Mouse (Mus musculus) embryonic stem cell, embryonic (primary cell): ENCODE results near the gene Lias.

ENCODE experiments used
- CTCF ChIA-PET, 4 experiments: fragments of 300-600 bp in 2 of 4; fragments of 350-600 bp in 2 of 4; sonication (Branson Sonifier 250); formaldehyde crosslinking; loops; one replicate each; lab custom pipeline; 2022; ENCODE audit warnings: inconsistent platforms in 2 of 4; lab: Charles Lee
- POLR2A ChIA-PET, 4 experiments: fragments of 300-600 bp in 2 of 4; fragments of 350-600 bp in 2 of 4; sonication (Branson Sonifier 250); formaldehyde crosslinking; loops; one replicate each; lab custom pipeline; 2022; ENCODE audit warnings: antibody characterized with exemption in 4 of 4, inconsistent platforms in 1 of 4; lab: Charles Lee

The Lias gene

DNA sequence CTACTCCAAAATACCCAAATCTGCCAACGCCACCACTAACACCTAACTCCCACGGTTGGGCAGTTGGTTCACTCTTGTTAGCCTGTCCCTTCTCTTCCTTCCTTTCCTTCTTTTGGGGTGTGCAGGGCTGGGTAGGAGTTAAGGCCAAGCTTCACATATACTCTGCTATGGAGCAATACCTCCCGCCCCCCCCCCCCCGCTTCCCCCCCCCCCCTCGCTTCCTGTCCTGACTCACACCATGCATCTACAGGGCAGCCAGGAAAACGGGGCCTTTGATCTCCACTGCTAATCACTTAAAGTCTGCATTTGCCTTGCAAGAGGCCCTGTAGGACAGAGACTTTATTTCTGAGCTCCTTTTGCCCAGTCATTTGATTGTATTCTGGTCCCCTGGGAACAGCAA is 53.7 kb downstream of the Lias start:
- ChIA-PET CTCF (interaction anchor here in 3 of 4 experiments (0.5 to 1.2 kb wide), 5 partner anchors 9 to 88 kb away, joined by 3 read pairs; partner anchors contain the start of gene Ugdh (in 1 of the 3)), POLR2A (interaction anchor here in 3 of 4 experiments (0.6 to 3.1 kb wide), 9 partner anchors 10 to 171 kb away, joined by 3 to 17 read pairs (median 4); partner anchors contain the start of gene Ugdh (in 2 of the 3))

DNA sequence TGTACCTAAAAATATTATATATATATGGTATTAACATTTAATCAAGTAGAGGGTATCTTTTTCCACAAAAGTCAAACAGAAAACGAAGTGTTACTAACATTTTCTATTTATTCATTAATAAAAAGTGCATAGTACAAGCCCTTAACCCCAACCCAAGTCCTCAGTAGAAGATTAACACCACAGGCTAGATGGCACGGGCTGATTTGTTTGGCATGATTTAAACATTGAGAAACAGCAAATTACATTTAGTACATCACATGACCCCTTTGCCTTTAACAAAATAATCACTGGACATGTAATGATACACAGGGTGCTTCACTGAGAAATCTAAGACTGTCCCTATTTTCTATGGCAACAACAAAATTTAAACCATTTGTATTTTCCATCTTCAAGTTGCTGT is 55.5 kb downstream of the Lias start:
- ChIA-PET CTCF (interaction anchor here in 1 of 4 experiments (0.7 kb wide), 1 partner anchor 135 kb away, joined by 11 read pairs; no protein-coding TSS in a partner anchor), POLR2A (interaction anchor here in 2 of 4 experiments (0.6 to 3.1 kb wide), 5 partner anchors 8 to 37 kb away, joined by 3 to 17 read pairs (median 4); partner anchors contain the start of gene Ugdh (in 1 of the 2))

DNA sequence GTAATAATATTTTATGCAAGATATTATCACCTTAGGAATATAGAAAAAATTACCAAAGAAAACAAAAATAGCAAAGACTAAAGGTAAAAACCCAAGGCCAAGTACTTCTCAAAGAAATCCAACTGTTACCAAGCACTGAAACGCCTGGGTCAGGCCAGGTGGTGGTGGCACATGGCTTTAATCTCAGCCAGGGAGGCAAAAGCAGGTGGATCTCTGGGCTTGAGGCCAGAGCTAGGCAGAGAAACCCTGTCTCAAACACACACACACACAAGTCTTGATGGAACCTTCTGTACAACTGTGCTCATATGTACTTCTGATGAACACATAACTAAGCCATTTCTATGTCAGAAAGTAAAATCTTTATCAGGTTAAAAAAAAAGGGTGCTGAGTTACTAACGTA is 56.5 kb downstream of the Lias start:
- POLR2A ChIA-PET, result interaction anchor here in 2 of 4 experiments (0.8 to 2.9 kb wide), 11 partner anchors 11 to 57 kb away, joined by 3 to 23 read pairs (median 5); partner anchors contain the start of genes Lias (in 2 of the 2), Rpl9 (in 2 of the 2), Ugdh (in 2 of the 2) and Gm43552 (in 1 of the 2)

DNA sequence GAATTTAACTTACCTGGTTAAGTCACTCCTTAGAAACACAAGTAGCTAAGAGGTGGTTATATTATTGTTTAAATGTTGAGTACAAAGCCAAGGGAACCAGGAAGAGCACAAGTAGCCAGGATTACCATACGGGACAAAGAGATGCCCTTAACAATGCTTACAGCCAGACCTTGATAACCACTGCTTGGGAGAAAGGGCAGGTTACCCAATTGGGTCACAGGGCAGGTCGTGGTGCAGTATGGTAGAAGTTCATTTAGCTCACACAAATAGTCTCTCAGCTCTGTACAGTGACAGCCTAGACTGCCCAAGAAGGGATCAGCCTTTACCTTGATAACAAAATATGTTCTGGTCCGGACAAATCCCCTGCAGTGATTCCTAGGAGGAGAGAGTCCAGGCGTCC is 57.6 kb downstream of the Lias start:
- CTCF ChIA-PET, result interaction anchor here in 1 of 4 experiments (1.5 kb wide), 1 partner anchor 18 kb away, joined by 4 read pairs; no protein-coding TSS in a partner anchor
- POLR2A ChIA-PET, result interaction anchor here in 2 of 4 experiments (0.8 to 2.9 kb wide), 17 partner anchors 8 to 77 kb away, joined by 3 to 23 read pairs (median 4); partner anchors contain the start of genes Lias (in 2 of the 2), Rpl9 (in 2 of the 2), Ugdh (in 2 of the 2) and Gm43552 (in 1 of the 2)

More for the DNA sequence above, 56.5 kb downstream of the Lias start:
- CTCF ChIA-PET, result no interaction called here

DNA sequence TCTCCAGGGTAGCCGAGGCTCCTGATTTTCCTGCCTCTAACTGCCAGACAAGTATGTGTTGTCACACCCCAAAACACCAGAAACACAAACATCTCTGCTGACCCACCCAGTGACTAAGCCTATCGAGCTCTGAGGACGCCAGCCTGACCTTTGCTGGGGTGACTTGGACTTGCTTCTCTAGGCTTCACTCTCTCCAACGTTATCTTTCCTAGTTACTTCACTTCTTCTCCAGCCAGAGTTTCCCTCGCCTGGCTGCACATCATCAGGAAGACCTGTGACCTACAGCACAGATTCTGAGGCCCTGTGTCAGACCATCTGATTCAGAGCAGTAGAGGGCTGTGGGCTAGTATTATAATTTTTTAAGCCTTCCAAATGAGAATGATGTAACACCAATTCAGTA is 63.5 kb downstream of the Lias start:
- ChIA-PET POLR2A (interaction anchor here in 2 of 4 experiments (0.8 to 1.6 kb wide), 4 partner anchors 9 to 81 kb away, joined by 3 to 4 read pairs (median 4); partner anchors contain the start of gene Ugdh (in 1 of the 2)), CTCF (interaction anchor here in 1 of 4 experiments (0.5 kb wide), 1 partner anchor 11 kb away, joined by 3 read pairs; no protein-coding TSS in a partner anchor)

DNA sequence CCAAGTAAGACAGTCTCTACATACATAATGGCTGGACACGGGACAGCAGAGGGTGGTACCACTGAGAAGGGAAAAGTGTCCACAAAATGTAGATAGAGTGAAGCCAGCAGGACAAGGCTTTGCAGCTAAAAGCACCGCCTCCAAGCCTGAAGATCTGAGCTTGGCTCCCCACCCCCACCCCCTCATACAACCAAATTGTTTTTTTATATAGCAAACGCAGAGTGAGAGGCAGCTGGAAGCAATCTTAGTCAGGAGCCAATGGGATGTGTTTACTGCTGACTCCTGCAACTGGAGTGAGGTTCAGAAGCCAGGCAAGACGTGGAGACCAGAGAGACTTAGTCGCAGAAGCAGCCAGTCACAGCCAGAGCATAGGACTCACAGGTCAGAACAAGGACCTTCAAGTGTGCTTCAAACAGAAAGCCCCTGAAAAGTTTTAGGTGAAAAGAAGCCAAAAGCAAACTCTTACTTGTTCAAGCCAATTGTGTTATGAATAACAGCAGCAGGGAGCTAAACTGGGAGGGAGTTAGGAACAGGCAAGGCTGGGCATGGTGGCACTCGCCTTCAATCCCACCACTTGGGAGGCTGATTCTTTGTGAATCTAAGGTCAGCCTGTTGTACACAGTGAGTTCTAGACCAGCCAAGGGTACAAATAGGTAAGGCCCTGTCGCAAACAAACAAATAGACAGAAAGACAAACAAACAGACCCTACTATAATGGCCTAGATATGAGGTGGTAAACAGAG is 66.0 kb downstream of the Lias start:
- CTCF ChIA-PET, result no interaction called here
- POLR2A ChIA-PET, result interaction anchor here in 1 of 4 experiments (0.7 to 2.0 kb wide), 3 partner anchors 12 to 50 kb away, joined by 3 to 8 read pairs (median 4); no protein-coding TSS in a partner anchor

DNA sequence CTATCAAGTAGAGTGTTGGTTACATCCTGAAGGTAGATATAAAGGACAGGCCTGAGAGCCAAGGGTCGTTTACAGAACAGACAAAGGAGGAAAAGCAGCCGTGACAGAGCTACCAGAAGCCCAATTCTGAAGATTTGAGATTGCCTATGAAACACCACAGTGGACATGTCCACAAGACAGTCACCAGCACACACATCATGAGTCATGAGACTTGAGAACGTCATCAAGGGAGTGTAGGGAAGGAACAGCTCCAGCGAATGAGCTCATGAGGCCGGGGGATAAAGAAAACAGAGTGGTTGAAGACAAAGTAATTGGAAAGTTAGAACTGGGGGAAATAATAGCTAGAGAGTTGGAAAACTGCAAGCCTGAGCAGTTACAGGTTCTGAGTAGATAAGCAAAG is 66.5 kb downstream of the Lias start:
- ChIA-PET CTCF (interaction anchor here in 1 of 4 experiments (0.7 kb wide), 1 partner anchor 23 kb away, joined by 3 read pairs; no protein-coding TSS in a partner anchor), POLR2A (interaction anchor here in 2 of 4 experiments (0.7 to 2.0 kb wide), 4 partner anchors 11 to 51 kb away, joined by 3 to 8 read pairs (median 4); no protein-coding TSS in a partner anchor)

DNA sequence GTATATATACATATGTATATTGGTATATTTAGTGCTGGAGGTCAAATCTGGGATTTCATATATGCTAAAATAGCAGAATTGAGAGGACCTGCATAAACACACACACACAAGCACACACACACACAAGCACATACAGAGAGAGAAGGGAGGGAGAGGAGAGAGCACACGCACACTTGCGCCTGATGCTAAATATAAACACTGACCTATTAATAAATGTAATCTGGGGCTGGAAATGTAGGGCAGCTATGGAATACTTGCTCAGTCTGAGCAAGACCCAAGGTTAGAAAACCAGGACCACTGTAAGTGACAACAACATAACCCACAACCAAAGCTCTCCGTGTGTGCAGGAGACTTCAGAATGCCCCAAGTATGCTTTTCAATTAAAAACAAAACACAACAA is 68.2 kb downstream of the Lias start:
- ChIA-PET CTCF (interaction anchor here in 1 of 4 experiments (0.8 kb wide), 1 partner anchor 616 kb away, joined by 3 read pairs; no protein-coding TSS in a partner anchor), POLR2A (interaction anchor here in 2 of 4 experiments (0.6 to 0.9 kb wide), 4 partner anchors 11 to 68 kb away, joined by 3 to 6 read pairs (median 3); partner anchors contain the start of genes Lias (in 1 of the 2) and Rpl9 (in 1 of the 2))
